Mouse (Mus musculus): ENCODE measurements around the gene Fam19a3. TPM values are rescaled to one million over a fixed set of nuclear protein-coding genes. Genes with fewer than 3 reads are reported as not detected.
"Not testable (repeated sequence)": the region's sequence is repeated elsewhere in the genome, so short reads cannot be mapped to it uniquely, and the experiment has no call there.

The Fam19a3 gene
- total RNA-seq (2014; fragmentation: Nextera tagmentation) (not detected in 2 replicates), total RNA-seq (2017) (not detected in 2 replicates)

DNA sequence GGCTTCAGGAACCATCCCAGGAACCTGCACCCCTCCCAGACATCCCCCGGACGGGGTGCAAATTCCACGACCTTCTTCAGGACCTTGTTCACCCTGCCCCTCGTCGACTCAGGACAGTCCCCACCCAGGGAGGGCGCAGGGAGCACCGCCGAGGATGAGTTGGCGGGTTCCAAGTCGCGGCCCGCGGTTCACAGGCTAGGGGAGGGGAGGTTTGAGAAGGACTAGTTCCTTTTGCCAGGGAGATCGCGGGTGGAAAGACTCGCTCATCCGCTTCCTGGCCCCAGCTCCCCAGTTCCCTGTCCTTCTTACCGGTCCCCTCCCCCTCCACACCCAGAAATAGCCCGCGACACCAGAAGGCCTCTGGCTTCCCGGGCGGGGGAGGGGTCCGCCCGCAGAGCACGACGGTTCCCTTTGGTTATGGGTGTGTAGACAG, at the start of gene Fam19a3:
TSS of gene Fam19a3 (minus strand) at position 370 of the 433 bp plus-strand sequence.
- ATAC-seq (replicated peaks; ENCODE audit: low FRiP score, low TSS enrichment, poor library complexity, severe bottlenecking), result no peak

- no peak for ATAC-seq (replicated peaks; ENCODE audit: low FRiP score, low TSS enrichment, poor library complexity, severe bottlenecking)
Observed at GRCm38 (mm10) chr3:104822413-104822812, 40.8 kb upstream of the Fam19a3 start.

DNA sequence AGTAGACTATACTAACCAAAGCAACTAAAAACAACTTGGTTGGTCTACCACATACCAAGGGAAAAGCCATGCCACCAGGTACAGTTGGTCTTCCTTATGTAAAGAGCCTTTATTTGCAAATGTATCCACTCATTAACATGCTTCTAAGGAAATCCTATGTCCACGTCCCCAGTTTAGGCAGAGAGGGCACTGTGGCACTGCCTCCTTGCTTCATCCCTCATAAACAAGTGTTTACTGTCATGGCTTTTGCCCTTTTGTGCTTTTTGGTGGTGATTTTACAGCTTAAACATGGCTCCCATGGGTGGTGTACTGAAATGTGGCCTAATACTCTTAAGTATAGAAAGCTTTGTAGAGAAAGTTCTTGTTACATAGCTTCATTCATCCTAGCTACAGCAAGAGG, 38.8 kb upstream of the Fam19a3 start:
- no peak for ATAC-seq (replicated peaks; ENCODE audit: low FRiP score, low TSS enrichment, poor library complexity, severe bottlenecking)

DNA sequence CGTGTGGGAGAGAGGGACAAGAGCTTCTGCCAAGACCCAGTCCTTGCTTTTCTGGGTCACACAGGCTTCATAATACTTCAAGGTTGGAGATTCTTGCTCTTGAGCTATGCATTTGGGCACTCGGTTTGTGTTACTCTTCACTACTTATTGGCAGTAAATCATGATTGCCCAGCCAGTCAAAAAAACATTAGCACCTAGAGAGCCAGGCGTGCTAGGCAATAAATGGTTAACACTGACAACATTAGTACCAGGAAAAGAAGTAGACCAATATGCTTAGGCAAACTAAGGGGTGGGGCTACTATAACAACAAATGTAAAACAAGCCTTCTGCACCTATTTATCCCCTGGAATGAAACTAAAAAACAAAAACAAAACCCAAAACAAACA, 37.1 kb upstream of the Fam19a3 start:
- peak; percentile 33 for ATAC-seq (replicated peaks; ENCODE audit: low FRiP score, low TSS enrichment, poor library complexity, severe bottlenecking)

DNA sequence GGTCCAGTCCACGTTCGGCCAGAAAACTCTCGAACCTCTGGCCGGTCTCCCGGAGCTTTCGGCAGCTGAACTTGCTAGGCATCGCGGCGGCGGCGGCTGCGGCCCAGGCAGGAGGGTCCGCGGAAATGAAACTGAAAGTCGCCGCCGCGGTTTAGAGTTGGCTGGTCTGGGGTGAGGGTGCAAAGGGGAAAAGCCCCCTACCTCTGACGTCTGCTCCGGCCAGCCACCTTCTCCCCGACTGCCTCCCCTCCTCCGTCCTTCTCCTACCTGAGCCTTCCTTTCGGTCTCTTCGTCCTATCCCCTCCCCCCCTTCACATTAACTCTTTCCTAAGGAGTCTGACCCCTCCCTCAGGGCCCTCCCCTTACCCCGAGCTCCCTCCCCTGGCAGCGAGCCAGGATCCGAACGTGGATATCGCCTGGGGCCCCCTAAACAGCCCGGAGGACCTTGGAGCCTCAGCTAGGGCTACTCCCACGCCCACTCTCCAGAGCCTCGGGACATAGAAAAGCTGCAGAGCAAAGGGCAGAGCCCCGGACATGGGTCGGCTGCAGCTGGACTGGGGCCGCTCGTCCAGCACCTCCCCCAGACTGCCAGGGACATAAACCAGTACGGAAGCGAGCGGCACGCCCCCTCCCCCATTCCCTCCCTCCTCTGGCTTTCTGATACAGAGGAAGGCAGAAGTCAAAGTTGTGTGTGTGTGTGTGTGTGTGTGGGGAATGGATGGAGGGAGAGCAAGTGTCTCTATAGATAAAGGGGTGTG, 36.5 kb upstream of the Fam19a3 start, which contains the start of gene Mov10:
TSS of gene Mov10 (minus strand) at position 573 of the 758 bp plus-strand sequence.
- ATAC-seq (replicated peaks; ENCODE audit: low FRiP score, low TSS enrichment, poor library complexity, severe bottlenecking), result peak; percentile 78

DNA sequence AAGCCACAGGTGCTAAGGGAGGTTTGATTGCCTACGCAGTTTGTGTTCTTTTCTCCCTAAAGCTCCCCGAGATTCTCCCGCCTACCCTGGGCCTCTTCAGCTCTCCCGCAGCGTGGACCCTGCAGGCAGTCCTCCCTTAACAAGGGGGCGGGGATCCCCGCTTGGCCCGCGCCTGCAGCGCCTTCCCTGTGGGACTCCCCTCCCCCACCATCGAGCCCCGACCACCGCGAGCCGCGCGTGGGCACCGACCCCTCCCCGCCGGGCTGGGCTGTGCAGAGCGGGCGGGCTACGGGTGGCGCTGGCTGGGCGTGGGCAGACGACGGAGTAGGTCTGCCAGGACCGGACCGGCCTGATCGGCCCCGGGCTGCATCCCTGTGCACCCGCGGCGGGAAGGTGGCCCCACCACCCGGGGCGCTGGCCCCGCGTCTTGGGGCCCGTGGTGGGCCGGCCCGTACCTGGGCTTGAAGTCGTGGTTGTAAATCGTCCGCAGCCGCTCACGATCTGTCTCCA, 35.9 kb upstream of the Fam19a3 start:
- peak; percentile 42 for ATAC-seq (replicated peaks; ENCODE audit: low FRiP score, low TSS enrichment, poor library complexity, severe bottlenecking)

DNA sequence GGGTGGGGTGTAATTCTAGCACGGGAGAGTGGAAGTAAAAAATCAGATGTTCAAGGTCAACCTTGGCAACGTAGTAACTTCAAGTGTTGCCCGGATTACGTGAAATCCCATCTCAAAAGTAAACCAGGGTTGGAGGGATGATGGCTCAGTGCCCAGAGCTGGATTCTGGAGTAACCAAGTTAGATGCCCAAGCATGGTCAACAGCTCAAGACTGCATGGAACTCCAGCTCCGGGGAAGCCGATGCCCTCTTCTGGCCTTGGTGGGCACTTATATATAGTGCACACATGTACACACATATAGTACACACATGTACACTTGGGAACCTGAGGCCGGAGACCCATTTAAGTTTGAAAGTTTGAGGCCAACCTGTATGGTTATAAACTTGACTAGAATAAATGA, 34.5 kb upstream of the Fam19a3 start:
- ATAC-seq (replicated peaks; ENCODE audit: low FRiP score, low TSS enrichment, poor library complexity, severe bottlenecking), result no peak

- no peak for ATAC-seq (replicated peaks; ENCODE audit: low FRiP score, low TSS enrichment, poor library complexity, severe bottlenecking)
Observed at GRCm38 (mm10) chr3:104815346-104815745, 33.7 kb upstream of the Fam19a3 start.

DNA sequence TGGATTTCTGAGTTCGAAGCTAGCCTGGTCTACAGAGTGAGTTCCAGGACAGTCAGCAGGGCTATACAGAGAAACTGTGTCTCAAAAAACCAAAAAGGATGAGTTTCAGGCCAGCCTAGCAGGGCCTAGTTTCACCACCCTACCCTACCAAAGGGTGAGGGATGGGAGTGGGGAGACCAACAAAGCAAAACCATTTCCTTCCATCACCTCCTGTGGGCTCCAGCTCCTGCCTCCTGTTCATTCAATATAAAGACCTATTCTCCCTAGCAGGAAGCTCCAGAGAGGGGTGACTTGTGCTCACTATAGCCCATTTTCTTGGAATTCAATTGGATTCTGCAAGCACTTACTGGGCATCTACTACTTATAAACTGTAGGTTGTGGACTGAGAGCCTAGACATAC, 33.1 kb upstream of the Fam19a3 start:
- ATAC-seq (replicated peaks; ENCODE audit: low FRiP score, low TSS enrichment, poor library complexity, severe bottlenecking), result no peak

- ATAC-seq (replicated peaks; ENCODE audit: low FRiP score, low TSS enrichment, poor library complexity, severe bottlenecking), result not testable (repeated sequence)
Observed at GRCm38 (mm10) chr3:104813227-104813626, 31.6 kb upstream of the Fam19a3 start.

DNA sequence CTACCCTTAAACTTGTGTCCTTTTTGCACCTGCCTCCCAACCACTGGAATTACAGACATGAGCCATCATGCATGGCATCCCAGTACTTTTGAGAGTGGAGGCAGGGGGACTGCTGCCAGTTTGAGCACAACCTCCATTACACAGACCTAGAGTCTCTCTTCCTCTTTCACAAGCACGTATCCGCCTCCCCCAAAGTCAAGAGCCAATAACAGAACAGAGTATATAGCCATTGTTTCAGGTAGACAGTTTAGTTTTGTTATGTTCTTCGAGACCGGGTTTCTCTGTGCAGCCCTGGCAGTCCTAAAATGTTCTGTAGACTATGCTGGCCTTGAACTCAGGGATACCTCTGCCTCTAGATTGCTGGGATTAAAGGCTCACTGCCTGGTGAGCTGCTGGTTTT, 30.6 kb upstream of the Fam19a3 start:
- ATAC-seq (replicated peaks; ENCODE audit: low FRiP score, low TSS enrichment, poor library complexity, severe bottlenecking), result no peak

DNA sequence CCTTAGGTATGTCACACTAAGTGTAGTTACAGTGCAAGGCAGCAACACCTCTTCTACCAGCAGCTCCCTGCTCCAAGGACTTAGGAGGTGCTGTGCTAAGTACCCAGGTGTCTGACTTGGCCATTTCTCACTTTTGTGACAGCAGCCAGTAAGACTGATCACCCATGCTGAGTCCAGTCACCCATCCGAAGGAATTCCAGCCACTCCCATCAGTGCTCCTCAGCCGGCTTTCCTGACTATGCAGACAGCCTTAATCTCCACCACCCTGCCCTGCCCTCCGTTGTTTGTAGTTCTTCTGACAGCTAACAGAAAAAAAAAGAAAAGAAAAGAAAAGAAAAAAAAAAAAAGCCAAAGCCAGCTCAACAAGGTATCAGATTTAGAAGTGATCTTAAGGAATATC, 30.1 kb upstream of the Fam19a3 start:
- ATAC-seq (replicated peaks; ENCODE audit: low FRiP score, low TSS enrichment, poor library complexity, severe bottlenecking), result no peak

GRCm38 (mm10) chr3:104805539-104805938, 23.9 kb upstream of the Fam19a3 start:
- ATAC-seq (replicated peaks; ENCODE audit: low FRiP score, low TSS enrichment, poor library complexity, severe bottlenecking), result no peak

DNA sequence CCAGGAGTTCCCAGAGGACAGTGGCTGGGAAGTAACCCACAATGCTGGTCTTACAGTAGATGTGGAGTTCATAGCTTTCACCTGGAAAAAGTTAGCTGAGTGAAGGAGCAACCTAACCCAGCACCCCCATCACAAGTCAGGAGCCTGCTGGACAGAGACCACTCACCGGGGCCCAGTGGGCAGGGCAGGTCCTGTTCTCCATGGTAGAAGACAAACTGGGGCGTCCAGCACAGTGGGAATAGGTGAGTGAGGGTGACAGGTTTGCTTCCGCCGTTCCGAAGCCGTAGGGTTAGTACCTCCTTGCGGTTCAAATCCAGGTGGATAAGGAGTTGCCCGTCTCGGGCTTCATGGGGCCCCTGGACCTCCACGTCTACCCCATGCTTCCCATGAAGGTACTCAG, 22.7 kb upstream of the Fam19a3 start:
- no peak for ATAC-seq (replicated peaks; ENCODE audit: low FRiP score, low TSS enrichment, poor library complexity, severe bottlenecking)

- no peak for ATAC-seq (replicated peaks; ENCODE audit: low FRiP score, low TSS enrichment, poor library complexity, severe bottlenecking)
Observed at GRCm38 (mm10) chr3:104801481-104801880, 19.8 kb upstream of the Fam19a3 start.

- ATAC-seq (replicated peaks; ENCODE audit: low FRiP score, low TSS enrichment, poor library complexity, severe bottlenecking), result no peak
Observed at GRCm38 (mm10) chr3:104800681-104801080, 19.0 kb upstream of the Fam19a3 start.

DNA sequence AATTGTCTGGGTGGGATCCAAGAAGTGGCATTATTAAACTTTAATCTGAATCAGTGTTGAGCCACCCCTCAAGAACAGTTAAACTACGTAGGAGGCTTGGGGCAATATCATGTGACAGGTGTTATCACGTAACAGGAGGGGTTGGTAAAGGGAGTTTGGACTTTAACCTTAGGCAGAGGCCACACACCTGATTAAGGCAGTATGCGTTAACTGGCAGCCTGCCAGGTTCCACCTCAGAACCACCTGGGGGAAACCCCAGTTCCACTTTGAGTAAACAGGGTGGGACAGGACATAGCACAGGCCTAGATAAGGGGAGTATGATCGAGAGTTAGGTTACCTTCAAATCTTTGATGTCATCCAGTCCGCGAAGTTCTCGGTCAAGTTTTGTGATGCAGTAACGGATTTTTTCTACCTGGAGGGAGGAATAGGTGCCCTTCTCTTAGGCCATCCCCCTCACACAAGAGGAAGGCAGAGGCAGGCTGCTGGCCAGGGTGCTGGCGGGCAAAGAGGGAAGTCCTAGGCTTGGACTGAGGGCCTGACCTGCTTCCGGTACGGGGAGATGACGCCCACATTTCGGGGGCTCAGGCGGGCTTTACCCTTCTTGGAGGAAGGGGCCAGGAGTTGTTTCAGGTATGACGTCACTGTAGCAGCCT, 14.9 kb upstream of the Fam19a3 start:
- ATAC-seq (replicated peaks; ENCODE audit: low FRiP score, low TSS enrichment, poor library complexity, severe bottlenecking), result no peak

DNA sequence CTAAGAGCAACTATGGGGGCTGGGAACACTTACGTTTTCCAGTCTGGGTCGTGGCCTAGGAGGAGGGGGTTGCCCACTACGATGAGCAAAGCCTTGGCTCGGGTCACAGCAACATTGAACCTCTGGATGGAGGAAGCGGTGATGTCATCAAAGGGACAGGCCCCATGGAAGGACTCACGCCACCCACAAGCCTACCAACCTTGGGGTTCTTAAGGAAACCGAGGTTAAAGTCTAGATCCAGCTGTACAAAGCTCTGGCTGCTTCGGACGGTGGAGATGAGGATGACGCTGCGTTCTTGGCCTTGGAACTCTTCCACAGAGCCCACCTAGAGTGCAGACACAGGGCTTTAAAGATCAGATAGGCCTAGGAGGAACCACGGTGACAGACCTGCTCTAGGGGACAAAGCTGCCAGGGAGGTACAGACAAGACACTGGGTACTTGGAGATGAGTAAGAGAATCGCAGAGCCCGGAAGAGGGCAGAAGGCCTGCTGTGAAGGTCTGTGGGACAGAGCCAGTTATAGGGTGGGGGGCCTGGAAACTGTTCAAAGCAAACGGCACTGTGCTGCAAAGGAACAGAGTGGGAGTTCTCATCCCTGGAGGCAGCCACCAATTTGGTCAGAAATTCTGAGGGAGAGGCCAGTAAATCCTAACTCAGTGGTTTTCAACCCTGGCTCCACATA, 14.2 kb upstream of the Fam19a3 start:
- ATAC-seq (replicated peaks; ENCODE audit: low FRiP score, low TSS enrichment, poor library complexity, severe bottlenecking), result no peak

DNA sequence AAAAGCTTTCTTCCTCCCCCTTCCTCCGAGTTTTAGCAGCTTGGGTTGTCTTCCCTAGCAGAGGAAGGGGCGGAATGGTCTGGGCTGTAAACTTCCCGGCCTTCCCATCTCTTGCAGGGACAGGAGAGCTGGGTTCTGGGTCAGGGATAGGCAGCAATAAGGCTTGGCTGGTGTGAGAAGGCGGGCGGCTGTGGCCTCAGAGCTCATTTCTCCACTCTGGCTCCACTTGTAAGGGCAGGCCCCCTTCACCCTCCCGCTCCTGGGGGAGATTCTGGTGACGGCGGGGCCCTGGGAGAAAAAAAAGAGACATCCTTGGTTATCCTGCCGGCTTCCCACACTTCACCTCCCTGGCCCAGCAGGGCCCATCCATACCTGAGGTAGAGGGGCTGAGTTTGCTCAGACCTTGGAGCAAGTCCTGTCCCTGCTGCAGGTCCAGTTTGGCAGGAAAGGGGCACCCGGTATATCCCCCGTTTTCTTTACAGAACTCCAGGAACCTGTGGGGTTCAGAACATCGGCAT, 13.4 kb upstream of the Fam19a3 start:
- no peak for ATAC-seq (replicated peaks; ENCODE audit: low FRiP score, low TSS enrichment, poor library complexity, severe bottlenecking)

Measured in megakaryocyte-erythroid progenitor cell, adult 5-6 weeks (primary cell).